Mouse (Mus musculus): ENCODE data around the gene Rtn2. TPM values are rescaled to one million over a fixed set of nuclear protein-coding genes. Genes with fewer than 3 reads are reported as not detected.

The Rtn2 gene
- polyA plus RNA-seq, 1 experiment from 2014 or later, result 1.5 TPM

GRCm38 (mm10) chr7:19290969-19291596, 8.7 kb downstream of the Rtn2 start:
- ATAC-seq, result peak; percentile 55
- no peaks in the 10 kb centered on the region for H3K9me3 ChIP-seq (ENCODE audit: low read length)
- DNase-seq, result peak; percentile 58
- 0 out of 2 replicates have a peak, but pooled peaks cover 3% of the 10 kb centered on the region for H3K27me3 ChIP-seq (ENCODE audit: insufficient read depth, low read length)
- TF ChIP-seq EP300 (IDR thresholded peaks at IDR 0.05; ENCODE audit: low read depth) (no peak), CTCF (IDR thresholded peaks at IDR 0.05; ENCODE audit: low read depth) (no peak)
- peak overlapping the region; percentile 75 for H3K4me2 ChIP-seq (ENCODE audit: low read depth, low read length)
- H3K4me3 ChIP-seq (ENCODE audit: low read depth, low read length), result peak overlapping the region; percentile 44
- H3K4me1 ChIP-seq (ENCODE audit: insufficient read depth), result peaks cover 15% of the 10 kb centered on the region
- 0 out of 2 replicates have a peak overlapping the region, but pooled peaks have one; percentile 16 for H3K27ac ChIP-seq (ENCODE audit: low read depth)
- WGBS (ENCODE audit: insufficient replicate concordance), result 3% methylated on average over 20 of the region's 20 CpGs
- H3K36me3 ChIP-seq (replicated peaks; ENCODE audit: insufficient read depth, low read length), result no peaks in the 10 kb centered on the region
- peak overlapping the region; percentile 46 for H3K9ac ChIP-seq (replicated peaks)

DNA sequence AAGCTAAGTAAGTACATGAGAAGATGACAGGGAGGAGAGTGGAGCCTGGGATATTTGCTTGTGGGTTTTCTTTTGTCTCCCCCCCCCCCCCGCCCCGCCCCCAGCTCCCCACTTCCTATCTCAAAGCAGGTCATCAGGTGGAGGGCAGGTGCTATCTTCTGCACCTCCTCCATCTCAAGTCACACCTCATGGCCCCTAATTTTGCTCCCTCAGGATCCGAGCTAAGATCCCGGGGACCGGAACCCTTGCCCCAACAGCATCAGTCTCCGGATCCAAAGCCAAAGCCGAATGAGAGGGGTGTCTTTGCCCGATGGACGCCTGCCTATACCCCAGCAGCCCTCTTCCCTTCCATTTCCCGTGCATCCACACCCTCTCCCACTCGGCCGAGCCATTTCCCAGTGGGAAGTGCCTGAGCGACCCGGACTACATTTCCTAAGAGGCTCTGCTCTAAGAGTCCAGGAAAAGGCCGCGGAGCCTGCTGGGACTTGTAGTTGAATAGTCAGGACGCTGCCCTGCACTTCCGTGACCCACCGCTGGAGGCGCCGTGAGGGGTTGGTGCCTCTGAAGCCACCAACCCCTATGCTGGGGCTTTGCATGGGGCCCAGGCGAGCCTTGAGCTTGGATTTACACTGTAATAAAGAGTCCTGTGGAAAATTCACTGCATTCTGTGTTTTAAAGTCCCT, 13.2 kb downstream of the Rtn2 start:
- 8% methylated on average over 20 of the region's 22 CpGs for WGBS (ENCODE audit: insufficient replicate concordance)
- Histone ChIP-seq H3K27ac (ENCODE audit: low read depth) (no peak overlapping the region), H3K4me1 (ENCODE audit: insufficient read depth) (peaks cover 15% of the 10 kb centered on the region), H3K9me3 (ENCODE audit: low read length) (no peaks in the 10 kb centered on the region), H3K4me3 (ENCODE audit: low read depth, low read length) (peak overlapping the region; percentile 41), H3K9ac (replicated peaks) (no peak overlapping the region), H3K36me3 (replicated peaks; ENCODE audit: insufficient read depth, low read length) (no peaks in the 10 kb centered on the region), H3K27me3 (ENCODE audit: insufficient read depth, low read length) (no peaks in the 10 kb centered on the region), H3K4me2 (ENCODE audit: low read depth, low read length) (peak overlapping the region; percentile 76)
- peak; percentile 95 for DNase-seq
- TF ChIP-seq CTCF (IDR thresholded peaks at IDR 0.05; ENCODE audit: low read depth) (peak; percentile 91), EP300 (IDR thresholded peaks at IDR 0.05; ENCODE audit: low read depth) (no peak)
- ATAC-seq, result peak; percentile 72

GRCm38 (mm10) chr7:19297034-19297433, 14.6 kb downstream of the Rtn2 start:
- 82% methylated on average over 6 of the region's 6 CpGs for WGBS (ENCODE audit: insufficient replicate concordance)
- H3K27ac ChIP-seq (ENCODE audit: low read depth), result no peak overlapping the region
- H3K9me3 ChIP-seq (ENCODE audit: low read length), result no peaks in the 10 kb centered on the region
- H3K9ac ChIP-seq (replicated peaks), result no peak overlapping the region
- no peak for DNase-seq
- no peak overlapping the region for H3K4me3 ChIP-seq (ENCODE audit: low read depth, low read length)
- H3K27me3 ChIP-seq (ENCODE audit: insufficient read depth, low read length), result peaks cover 7% of the 10 kb centered on the region
- TF ChIP-seq CTCF (IDR thresholded peaks at IDR 0.05; ENCODE audit: low read depth) (0 out of 2 replicates have a peak, but pooled peaks have one; percentile 24), EP300 (IDR thresholded peaks at IDR 0.05; ENCODE audit: low read depth) (no peak)
- H3K4me2 ChIP-seq (ENCODE audit: low read depth, low read length), result no peak overlapping the region
- H3K36me3 ChIP-seq (replicated peaks; ENCODE audit: insufficient read depth, low read length), result no peaks in the 10 kb centered on the region
- peaks cover 3% of the 10 kb centered on the region; the same call in 1 of the 2 replicates for H3K4me1 ChIP-seq (ENCODE audit: insufficient read depth)
- ATAC-seq, result no peak

DNA sequence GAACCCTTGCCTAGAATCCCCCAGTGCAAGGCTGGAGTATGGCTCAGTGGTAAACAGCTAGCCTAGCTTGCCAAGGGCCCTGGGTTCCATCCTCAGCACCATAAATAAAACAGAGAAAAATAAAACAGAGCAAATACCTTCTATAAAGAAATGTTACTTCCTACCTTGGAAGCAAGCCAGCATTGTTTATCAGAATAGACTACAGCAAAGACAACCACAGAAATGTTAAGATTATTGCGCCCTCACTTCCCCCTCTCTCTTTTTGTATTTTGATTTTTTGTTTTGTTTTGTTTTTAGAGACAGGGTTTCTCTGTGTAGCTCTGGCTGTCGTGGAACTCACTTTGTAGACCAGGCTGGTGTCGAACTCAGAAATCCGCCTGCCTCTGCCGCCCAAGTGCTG, 15.4 kb downstream of the Rtn2 start:
- 85% methylated on average over 5 of the region's 5 CpGs for WGBS (ENCODE audit: insufficient replicate concordance)

DNA sequence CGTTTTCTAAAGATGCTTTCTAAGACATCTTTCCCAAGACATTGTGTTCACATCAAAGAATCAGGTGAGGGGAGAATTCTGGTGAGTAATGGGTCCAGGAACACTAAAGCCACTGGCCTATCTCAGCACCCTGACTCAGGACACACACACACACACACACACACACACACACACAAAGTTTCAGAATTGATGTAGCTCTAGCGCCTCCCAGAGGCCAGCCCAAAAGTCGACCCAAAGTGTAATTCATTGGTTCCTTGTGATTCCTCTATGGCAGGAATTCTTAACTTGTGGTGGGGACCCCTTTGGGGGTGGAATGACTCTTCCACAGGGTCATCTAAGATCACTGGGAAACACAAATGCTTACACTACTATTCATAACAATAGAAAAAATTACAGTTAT, 16.8 kb downstream of the Rtn2 start:
- ATAC-seq, result no peak
- DNase-seq, result peak; percentile 74

More for the DNA sequence above, 15.4 kb downstream of the Rtn2 start:
- Histone ChIP-seq H3K27me3 (ENCODE audit: insufficient read depth, low read length) (peaks cover 14% of the 10 kb centered on the region), H3K9ac (replicated peaks) (no peak overlapping the region), H3K9me3 (ENCODE audit: low read length) (no peaks in the 10 kb centered on the region), H3K4me3 (ENCODE audit: low read depth, low read length) (no peak overlapping the region), H3K36me3 (replicated peaks; ENCODE audit: insufficient read depth, low read length) (no peaks in the 10 kb centered on the region), H3K4me1 (ENCODE audit: insufficient read depth) (peaks cover 3% of the 10 kb centered on the region; the same call in 1 of the 2 replicates), H3K4me2 (ENCODE audit: low read depth, low read length) (no peak overlapping the region), H3K27ac (ENCODE audit: low read depth) (no peak overlapping the region)
- ATAC-seq (no peak), DNase-seq (no peak)
- TF ChIP-seq EP300 (IDR thresholded peaks at IDR 0.05; ENCODE audit: low read depth), result no peak
- no peak for TF ChIP-seq CTCF (IDR thresholded peaks at IDR 0.05; ENCODE audit: low read depth)

More for the DNA sequence above, 16.8 kb downstream of the Rtn2 start:
- H3K4me3 ChIP-seq (ENCODE audit: low read depth, low read length), result no peak overlapping the region
- TF ChIP-seq EP300 (IDR thresholded peaks at IDR 0.05; ENCODE audit: low read depth) (no peak), CTCF (IDR thresholded peaks at IDR 0.05; ENCODE audit: low read depth) (peak; percentile 82)
- no peak overlapping the region for H3K9ac ChIP-seq (replicated peaks)
- H3K36me3 ChIP-seq (replicated peaks; ENCODE audit: insufficient read depth, low read length), result no peaks in the 10 kb centered on the region
- H3K4me2 ChIP-seq (ENCODE audit: low read depth, low read length), result no peak overlapping the region
- H3K4me1 ChIP-seq (ENCODE audit: insufficient read depth), result peaks cover 10% of the 10 kb centered on the region
- WGBS (ENCODE audit: insufficient replicate concordance), result 17% methylated on average over 3 of the region's 3 CpGs
- H3K9me3 ChIP-seq (ENCODE audit: low read length), result no peaks in the 10 kb centered on the region
- H3K27me3 ChIP-seq (ENCODE audit: insufficient read depth, low read length), result peaks cover 28% of the 10 kb centered on the region
- H3K27ac ChIP-seq (ENCODE audit: low read depth), result no peak overlapping the region

Measured in liver, postnatal 0 days (tissue).